Mouse (Mus musculus) small intestine, adult 2 months (tissue): ENCODE data around the gene Cgnl1. TPM values are rescaled to one million over a fixed set of nuclear protein-coding genes. Genes with fewer than 3 reads are reported as not detected.

Experiments
- H3K27ac ChIP-seq: fragments of 200-500 bp; 2 replicates; pipeline ENCODE4 v1.5.1; 2012; ENCODE audit warnings: low read depth, low read length, control low read depth, inconsistent platforms; ENCODE audit not compliant: insufficient read depth
- H3K27me3 ChIP-seq: fragments of 200-500 bp; 2 replicates; pipeline ENCODE4 v1.6.1; 2012; ENCODE audit warnings: mild to moderate bottlenecking, moderate library complexity, low read length, inconsistent platforms; ENCODE audit not compliant: control insufficient read depth, insufficient read depth
- H3K36me3 ChIP-seq: fragments of 200-500 bp; 2 replicates; pipeline ENCODE4 v1.6.1; 2012; ENCODE audit warnings: mild to moderate bottlenecking, low read length, control low read depth, inconsistent platforms; ENCODE audit not compliant: control insufficient read depth, insufficient read depth
- H3K4me1 ChIP-seq: fragments of 200-500 bp; 2 replicates; pipeline ENCODE4 v1.6.1; 2012; ENCODE audit warnings: low read length, inconsistent platforms, mixed read lengths; ENCODE audit not compliant: control insufficient read depth, insufficient read depth, insufficient read length
- H3K4me3 ChIP-seq: fragments of 200-500 bp; 2 replicates; pipeline ENCODE4 v1.5.1; 2012; ENCODE audit warnings: low read depth, mild to moderate bottlenecking, control low read depth, inconsistent platforms, low read length, moderate library complexity
- CTCF ChIP-seq: fragments of 200-500 bp; IDR thresholded peaks from 2 replicates; pipeline ENCODE4 v1.5.1; 2012; ENCODE audit warnings: low read depth, mild to moderate bottlenecking, control low read depth, inconsistent platforms, low read length, moderate library complexity, mixed read lengths; ENCODE audit not compliant: insufficient replicate concordance, insufficient read length; ENCODE audit errors: extremely low read depth
- POLR2A ChIP-seq: fragments of 200-500 bp; IDR thresholded peaks from 2 replicates; pipeline ENCODE4 v1.6.1; 2012; ENCODE audit warnings: low read depth, mild to moderate bottlenecking, control low read depth, inconsistent platforms, low read length, moderate library complexity
- WGBS: fragments of 180-500 bp; shearing (Covaris S2); methylation state at CpG from one replicate; pipeline ENCODE4 v1.1.7; 2018; 5-methylcytosine and 5-hydroxymethylcytosine counted together
- polyA plus RNA-seq: library from polyadenylated mRNA; depleted of rRNA; stranded (reverse); fragments of >200 nt; gene quantifications from 2 replicates; pipeline ENCODE4 v1.2.3, GENCODE M21; 2012

Gene Cgnl1
- polyA plus RNA-seq, 1 experiment, result 1.0 TPM

DNA sequence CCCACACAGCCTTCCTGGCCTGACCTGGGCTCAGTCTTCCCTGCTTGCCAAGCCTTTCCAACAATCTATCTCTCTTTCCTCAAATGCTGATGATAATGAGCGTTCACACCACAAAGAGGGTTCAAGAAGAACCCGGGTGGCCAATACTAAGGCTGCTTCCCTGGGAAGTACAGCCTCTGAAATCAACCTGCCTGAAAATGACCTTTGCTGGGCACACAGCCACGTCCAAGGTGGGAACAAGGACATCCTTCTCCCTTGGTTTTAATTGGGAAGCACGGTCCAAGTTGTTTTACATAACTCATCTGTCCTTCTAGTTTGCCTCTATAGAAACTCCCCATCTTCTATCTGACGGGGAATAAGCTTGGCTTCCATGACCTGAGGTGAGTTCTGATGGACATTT lies 28.2 kb upstream of the Cgnl1 start:
- H3K36me3 ChIP-seq, result no peaks in the 10 kb centered on the region
- H3K4me1 ChIP-seq, result no peaks in the 10 kb centered on the region
- TF ChIP-seq CTCF (no peak), POLR2A (no peak)
- H3K27ac ChIP-seq, result no peak overlapping the region
- H3K4me3 ChIP-seq, result no peak overlapping the region
- H3K27me3 ChIP-seq, result no peaks in the 10 kb centered on the region
- 75% methylated on average over 5 of the region's 5 CpGs for WGBS

DNA sequence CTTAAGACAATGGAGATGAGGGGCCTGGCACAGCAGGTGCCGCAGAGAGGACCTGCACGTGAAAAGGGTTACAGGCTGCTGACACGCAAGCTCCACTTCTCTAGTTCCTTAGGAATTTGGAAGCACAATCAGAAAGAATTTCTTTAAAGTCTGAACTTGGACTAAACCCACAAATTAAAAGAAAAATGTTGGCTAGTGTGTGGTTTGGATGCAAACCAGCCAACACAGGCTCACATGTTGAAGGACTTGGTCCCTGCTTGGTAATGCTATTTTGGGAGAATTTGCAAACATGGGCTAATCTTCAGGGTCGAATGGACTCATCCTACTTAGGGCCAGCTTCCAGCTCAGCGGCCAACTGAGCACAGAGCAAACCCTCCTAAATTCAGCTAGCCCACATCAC lies 26.8 kb upstream of the Cgnl1 start:
- TF ChIP-seq CTCF (no peak), POLR2A (no peak)
- Histone ChIP-seq H3K4me3 (no peak overlapping the region), H3K36me3 (no peaks in the 10 kb centered on the region), H3K4me1 (no peaks in the 10 kb centered on the region), H3K27me3 (no peaks in the 10 kb centered on the region), H3K27ac (no peak overlapping the region)
- 70% methylated on average over 5 of the region's 5 CpGs for WGBS

DNA sequence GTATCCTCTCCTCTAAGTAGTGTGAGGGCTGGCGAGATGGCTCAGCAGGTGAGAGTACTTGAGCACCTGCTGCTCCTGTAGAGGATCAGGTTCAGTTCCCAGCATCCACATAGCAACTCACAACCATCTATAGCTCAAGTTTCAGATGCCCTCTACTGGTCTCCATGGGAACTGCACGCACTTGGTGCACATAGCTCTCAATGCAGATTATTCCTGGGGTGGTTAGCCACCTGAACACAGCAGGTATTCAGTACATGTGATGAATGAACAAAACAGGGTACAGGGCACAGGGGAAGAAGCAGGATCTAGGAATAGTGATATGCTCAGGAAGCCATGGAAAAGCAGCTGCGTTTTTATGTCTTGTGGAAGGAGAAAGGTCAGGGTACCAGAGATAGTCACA lies 6.0 kb upstream of the Cgnl1 start:
- WGBS, result 91% methylated on average over 3 of the region's 3 CpGs
- Histone ChIP-seq H3K36me3 (no peaks in the 10 kb centered on the region), H3K4me3 (no peak overlapping the region), H3K27me3 (no peaks in the 10 kb centered on the region), H3K4me1 (no peaks in the 10 kb centered on the region), H3K27ac (no peak overlapping the region)
- TF ChIP-seq CTCF (no peak), POLR2A (no peak)

DNA sequence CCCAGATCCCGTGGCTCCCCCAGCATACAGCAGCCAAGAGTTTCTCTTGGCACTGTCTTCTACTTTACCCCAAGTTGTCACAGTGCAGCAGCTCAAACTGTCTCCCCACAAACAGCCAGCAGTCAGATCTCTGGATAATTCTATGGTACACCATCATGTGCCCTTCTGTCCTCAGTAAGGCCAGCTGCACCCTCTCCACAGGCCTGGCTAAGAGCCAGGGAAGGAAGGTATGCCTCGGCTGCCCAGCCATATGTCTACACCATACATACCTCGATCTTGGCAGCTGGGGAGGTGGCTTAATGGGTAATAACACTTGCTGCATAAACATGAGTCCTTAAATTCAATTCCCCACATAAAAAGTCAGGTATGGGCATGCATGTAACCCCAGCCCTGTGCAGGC lies 4.9 kb upstream of the Cgnl1 start:
- Histone ChIP-seq H3K4me3 (no peak overlapping the region), H3K4me1 (no peaks in the 10 kb centered on the region), H3K27ac (no peak overlapping the region), H3K36me3 (no peaks in the 10 kb centered on the region), H3K27me3 (no peaks in the 10 kb centered on the region)
- 40% methylated on average over 3 of the region's 3 CpGs for WGBS
- TF ChIP-seq POLR2A, result no peak
- no peak for TF ChIP-seq CTCF

DNA sequence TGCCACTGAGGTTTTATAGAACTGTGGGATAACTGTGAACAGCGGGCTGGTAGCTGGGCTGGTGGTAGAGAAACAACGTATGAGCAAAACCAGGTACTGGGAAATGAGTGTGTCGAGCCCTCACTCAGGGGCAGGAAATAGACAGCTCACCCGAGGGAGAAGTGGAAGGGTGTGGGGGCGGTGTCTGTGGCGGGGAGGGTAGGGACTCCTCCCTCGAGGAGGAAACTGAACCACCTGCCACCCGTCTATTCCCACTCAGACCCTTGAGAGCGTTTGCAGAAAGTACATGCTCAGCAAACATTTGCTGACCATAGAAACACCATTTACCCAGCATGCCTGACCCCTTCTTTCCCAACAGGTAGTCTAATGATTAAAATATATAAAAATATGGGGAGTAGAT lies 2.2 kb upstream of the Cgnl1 start:
- Histone ChIP-seq H3K27me3 (no peaks in the 10 kb centered on the region), H3K36me3 (no peaks in the 10 kb centered on the region), H3K4me3 (no peak overlapping the region), H3K4me1 (peaks cover 3% of the 10 kb centered on the region; the same call in 1 of the 2 replicates), H3K27ac (no peak overlapping the region)
- WGBS, result 54% methylated on average over 9 of the region's 9 CpGs
- TF ChIP-seq CTCF (no peak), POLR2A (no peak)

DNA sequence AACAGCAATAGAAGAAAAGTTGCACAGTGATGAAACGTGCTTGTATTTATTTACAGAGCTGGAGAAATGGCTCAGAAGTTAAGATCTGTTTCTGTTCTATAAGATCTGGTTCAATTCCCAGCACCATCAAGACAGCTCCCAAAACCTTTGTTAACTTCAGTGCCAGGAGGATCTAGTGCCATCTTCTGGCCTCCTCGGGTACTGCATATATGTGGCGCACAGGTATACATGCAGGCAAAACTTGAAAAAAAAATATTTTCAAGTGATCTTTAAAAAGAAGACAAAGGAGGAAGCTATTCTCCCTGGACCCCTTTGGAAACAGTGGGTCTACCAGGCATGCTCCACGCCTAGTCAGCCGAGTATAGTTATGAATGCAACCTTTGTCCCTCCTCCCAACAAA lies 936 bp upstream of the Cgnl1 start:
- peaks cover 3% of the 10 kb centered on the region; the same call in 1 of the 2 replicates for H3K4me1 ChIP-seq
- no peaks in the 10 kb centered on the region for H3K27me3 ChIP-seq
- no peak overlapping the region for H3K27ac ChIP-seq
- no peaks in the 10 kb centered on the region for H3K36me3 ChIP-seq
- 54% methylated on average over 5 of the region's 5 CpGs for WGBS
- H3K4me3 ChIP-seq, result no peak overlapping the region
- peak; percentile 16; the same call in 1 of the 2 replicates for TF ChIP-seq CTCF
- no peak for TF ChIP-seq POLR2A

DNA sequence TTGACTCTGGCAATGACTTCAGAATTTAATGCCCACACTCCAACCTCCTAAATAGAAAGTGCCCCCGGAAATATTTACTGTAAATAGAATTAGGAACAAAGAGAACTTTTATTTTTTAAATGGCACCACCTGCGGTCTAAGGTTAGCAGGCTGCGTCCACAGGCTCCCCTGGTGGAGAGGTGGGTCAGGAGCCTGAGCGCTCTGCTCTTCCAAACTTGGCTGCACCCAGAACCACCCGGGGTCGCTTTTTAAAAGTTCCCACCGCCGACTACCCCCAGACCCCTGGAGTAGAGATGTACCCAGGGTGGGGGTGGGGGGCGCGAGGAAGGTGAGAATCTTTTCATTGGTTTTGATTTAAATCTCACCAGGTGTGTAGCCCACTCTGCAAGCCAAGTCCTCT lies 918 bp downstream of the Cgnl1 start:
- Histone ChIP-seq H3K4me1 (peaks cover 3% of the 10 kb centered on the region; the same call in 1 of the 2 replicates), H3K27ac (no peak overlapping the region), H3K36me3 (no peaks in the 10 kb centered on the region), H3K4me3 (peak overlapping the region; percentile 34; the same call in 1 of the 2 replicates), H3K27me3 (no peaks in the 10 kb centered on the region)
- WGBS, result 11% methylated on average over 10 of the region's 10 CpGs
- no peak for TF ChIP-seq CTCF
- TF ChIP-seq POLR2A, result no peak

DNA sequence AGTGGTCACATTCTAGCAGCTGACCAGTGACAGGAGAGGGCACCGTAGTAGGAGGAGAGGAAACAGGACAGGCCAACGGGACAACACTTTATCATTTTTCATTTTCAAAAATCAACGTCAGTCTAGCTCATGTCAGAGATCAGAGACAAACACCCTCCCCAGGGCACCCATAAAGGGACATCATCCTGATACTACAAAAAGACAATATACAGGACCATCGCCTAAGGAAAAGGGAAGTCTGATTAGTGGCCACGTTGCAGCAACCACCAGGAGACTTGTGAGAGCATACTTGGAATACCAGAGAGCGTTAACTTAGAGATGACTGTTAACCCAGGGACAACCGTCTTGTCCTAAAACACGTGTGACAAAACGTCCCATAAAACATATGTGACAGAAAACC lies 1.7 kb downstream of the Cgnl1 start:
- 73% methylated on average over 9 of the region's 9 CpGs for WGBS
- no peak overlapping the region for H3K27ac ChIP-seq
- H3K4me3 ChIP-seq, result no peak overlapping the region
- H3K4me1 ChIP-seq, result peaks cover 3% of the 10 kb centered on the region; the same call in 1 of the 2 replicates
- no peak for TF ChIP-seq CTCF
- no peak for TF ChIP-seq POLR2A
- no peaks in the 10 kb centered on the region for H3K27me3 ChIP-seq
- no peaks in the 10 kb centered on the region for H3K36me3 ChIP-seq
